Mouse (Mus musculus): ENCODE measurements around the gene Zdhhc21.

Zdhhc21 gene

GRCm38 (mm10) chr4:82762430-82763119, 97.2 kb downstream of the Zdhhc21 start:
- DNase-seq = peak; percentile 13 to 19

DNA sequence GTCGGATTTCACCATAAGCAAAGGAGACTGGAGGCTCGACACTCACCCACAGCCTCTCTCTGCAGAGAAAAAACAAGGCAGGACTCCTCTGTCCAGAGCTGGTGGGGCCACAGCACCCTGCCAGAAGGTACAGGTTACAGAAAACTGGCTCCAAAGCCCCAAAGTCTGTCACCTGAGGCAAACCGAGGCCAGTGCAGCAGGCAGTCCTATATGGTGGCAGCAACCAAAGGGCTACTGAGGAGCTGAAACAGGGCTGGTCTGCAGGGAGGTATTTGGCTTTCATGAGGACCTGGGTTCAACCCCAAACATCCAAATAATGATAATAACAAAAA, 103.5 kb downstream of the Zdhhc21 start:
- no peak for DNase-seq

GRCm38 (mm10) chr4:82755616-82756294, 104.0 kb downstream of the Zdhhc21 start:
- DNase-seq = no peak

Measured in kidney, postnatal 4 days (tissue).